Mouse (Mus musculus) kidney, adult 2 months (tissue): ENCODE results near the gene Mcm6. TPM values are rescaled to one million over a fixed set of nuclear protein-coding genes. Genes with fewer than 3 reads are reported as not detected.
"Not testable (repeated sequence)": the region's sequence is repeated elsewhere in the genome, so short reads cannot be mapped to it uniquely, and the experiment has no call there.

Experiments
- DNase-seq: peaks from one replicate; pipeline ENCODE4 v3.0.0; 2021
- H3K27ac ChIP-seq: fragments of 200-500 bp; 2 replicates; pipeline ENCODE4 v1.5.1; 2012; ENCODE audit warnings: low read depth, low read length, control low read depth, inconsistent platforms; ENCODE audit not compliant: insufficient read depth
- H3K27me3 ChIP-seq: fragments of 200-500 bp; replicated peaks from 2 replicates; pipeline ENCODE4 v1.6.1; 2012; ENCODE audit warnings: mild to moderate bottlenecking, moderate library complexity, low read length, inconsistent platforms; ENCODE audit not compliant: control insufficient read depth, insufficient read depth
- H3K36me3 ChIP-seq: fragments of 200-500 bp; 2 replicates; pipeline ENCODE4 v1.6.1; 2012; ENCODE audit warnings: mild to moderate bottlenecking, moderate library complexity, low read length, inconsistent platforms; ENCODE audit not compliant: control insufficient read depth, insufficient read depth
- H3K4me1 ChIP-seq: fragments of 200-500 bp; 2 replicates; pipeline ENCODE4 v1.6.1; 2011; ENCODE audit warnings: low read length; ENCODE audit not compliant: control insufficient read depth, insufficient read depth
- H3K4me3 ChIP-seq: fragments of 200-500 bp; 2 replicates; pipeline ENCODE4 v1.5.1; 2011; ENCODE audit warnings: mild to moderate bottlenecking, low read depth, low read length, control low read depth; ENCODE audit not compliant: insufficient read depth
- CTCF ChIP-seq: fragments of 200-500 bp; conservative IDR thresholded peaks from 2 replicates; pipeline ENCODE4 v1.5.1; 2011; ENCODE audit warnings: low read depth, mild to moderate bottlenecking, control low read depth, low read length, moderate library complexity, mixed read lengths; ENCODE audit not compliant: insufficient read depth, insufficient read length
- POLR2A ChIP-seq: fragments of 200-500 bp; IDR thresholded peaks from one replicate; pipeline ENCODE4 v1.6.1; 2011; ENCODE audit warnings: low read depth, low read length, control low read depth
- WGBS: fragments of 180-500 bp; shearing (Covaris S2); methylation state at CpG from one replicate; pipeline ENCODE4 v1.1.7; 2018; 5-methylcytosine and 5-hydroxymethylcytosine counted together
- polyA plus RNA-seq: library from polyadenylated mRNA; depleted of rRNA; stranded (reverse); fragments of >200 nt; gene quantifications from 2 replicates; pipeline ENCODE4 v1.2.3, GENCODE M21; 2012

Mcm6 gene
- polyA plus RNA-seq, 1 experiment, result 8.3 TPM

GRCm38 (mm10) chr1:128327165-128327564 lies 32.3 kb downstream of the Mcm6 start:
- WGBS, result 95% methylated on average over 1 of the region's 1 CpGs
- Histone ChIP-seq H3K27ac (no peak overlapping the region), H3K36me3 (no peaks in the 10 kb centered on the region), H3K4me1 (no peaks in the 10 kb centered on the region), H3K4me3 (no peak overlapping the region), H3K27me3 (no peaks in the 10 kb centered on the region)
- DNase-seq, result no peak
- TF ChIP-seq CTCF (no peak), POLR2A (no peak)

- TF ChIP-seq CTCF, result no peak
- no peak for TF ChIP-seq POLR2A
Observed at GRCm38 (mm10) chr1:128324776-128325175, 34.7 kb downstream of the Mcm6 start.

GRCm38 (mm10) chr1:128323026-128323643 lies 36.3 kb downstream of the Mcm6 start:
- H3K4me3 ChIP-seq, result no peak overlapping the region
- H3K27ac ChIP-seq, result no peak overlapping the region
- H3K36me3 ChIP-seq, result no peaks in the 10 kb centered on the region
- no peaks in the 10 kb centered on the region for H3K4me1 ChIP-seq
- no peak for TF ChIP-seq POLR2A
- TF ChIP-seq CTCF, result no peak
- WGBS, result 85% methylated on average over 8 of the region's 8 CpGs
- H3K27me3 ChIP-seq, result no peaks in the 10 kb centered on the region
- DNase-seq, result no peak

More at GRCm38 (mm10) chr1:128324776-128325175, 34.7 kb downstream of the Mcm6 start:
- H3K27me3 ChIP-seq, result no peaks in the 10 kb centered on the region
- H3K27ac ChIP-seq, result no peak overlapping the region
- H3K4me1 ChIP-seq, result no peaks in the 10 kb centered on the region
- no peak for DNase-seq
- no peak overlapping the region for H3K4me3 ChIP-seq
- H3K36me3 ChIP-seq, result no peaks in the 10 kb centered on the region
- whole genome bisulfite sequencing, result 84% methylated on average over 2 of the region's 2 CpGs

GRCm38 (mm10) chr1:128319266-128319665 lies 40.2 kb downstream of the Mcm6 start:
- DNase-seq, H3K27ac ChIP-seq: not testable (repeated sequence)
- WGBS, result 71% methylated on average over 6 of the region's 6 CpGs

GRCm38 (mm10) chr1:128314665-128315064 lies 44.8 kb downstream of the Mcm6 start:
- H3K27me3 ChIP-seq, result no peaks in the 10 kb centered on the region
- WGBS, result 60% methylated on average over 4 of the region's 4 CpGs
- H3K27ac ChIP-seq, result no peak overlapping the region
- no peaks in the 10 kb centered on the region for H3K36me3 ChIP-seq
- TF ChIP-seq POLR2A, result no peak
- no peak for TF ChIP-seq CTCF
- DNase-seq, result no peak
- no peaks in the 10 kb centered on the region for H3K4me1 ChIP-seq
- no peak overlapping the region for H3K4me3 ChIP-seq

More at GRCm38 (mm10) chr1:128319266-128319665, 40.2 kb downstream of the Mcm6 start:
- not testable (repeated sequence) for H3K4me1 ChIP-seq, H3K4me3 ChIP-seq, H3K27me3 ChIP-seq, H3K36me3 ChIP-seq

GRCm38 (mm10) chr1:128309043-128309442 lies 50.4 kb downstream of the Mcm6 start:
- TF ChIP-seq CTCF (0 out of 2 replicates have a peak, but pooled peaks have one; percentile 17), POLR2A (no peak)
- H3K4me1 ChIP-seq, result no peaks in the 10 kb centered on the region
- no peak overlapping the region for H3K27ac ChIP-seq
- H3K4me3 ChIP-seq, result no peak overlapping the region
- DNase-seq, result no peak
- H3K36me3 ChIP-seq, result no peaks in the 10 kb centered on the region
- WGBS, result 83% methylated on average over 3 of the region's 3 CpGs
- no peaks in the 10 kb centered on the region for H3K27me3 ChIP-seq

- no peak overlapping the region for H3K4me3 ChIP-seq
- no peaks in the 10 kb centered on the region for H3K4me1 ChIP-seq
- no peaks in the 10 kb centered on the region for H3K36me3 ChIP-seq
- H3K27ac ChIP-seq, result no peak overlapping the region
- DNase-seq, result peak; percentile 93
- WGBS, result 48% methylated on average over 16 of the region's 16 CpGs
- TF ChIP-seq CTCF (no peak), POLR2A (no peak)
- no peaks in the 10 kb centered on the region for H3K27me3 ChIP-seq
Observed at GRCm38 (mm10) chr1:128303900-128304299, 55.6 kb downstream of the Mcm6 start.
